Mouse (Mus musculus) heart, adult 2 months (tissue): ENCODE measurements at regions not wholly inside any gene's neighbourhood (a gene's known extent, or its start where the extent isn't known, plus 50 kb on each side); places are given as distances from the start of the nearest gene placed in this dataset.
"Not testable (repeated sequence)": the region's sequence is repeated elsewhere in the genome, so short reads cannot be mapped to it uniquely, and the experiment has no call there.

Experiments used
- DNase-seq, 2 experiments: peaks; one replicate each; pipeline ENCODE4 v3.0.0; 2021
- H3K27ac ChIP-seq: fragments of 200-600 bp; 2 replicates; pipeline ENCODE4 v1.8.1; 2022
- H3K27me3 ChIP-seq: fragments of 200-500 bp; 2 replicates; pipeline ENCODE4 v1.6.1; 2012; ENCODE audit warnings: mild to moderate bottlenecking, low read length, inconsistent platforms, mixed read lengths; ENCODE audit not compliant: control insufficient read depth, insufficient read depth
- H3K36me3 ChIP-seq: fragments of 200-500 bp; 2 replicates; pipeline ENCODE4 v1.6.1; 2012; ENCODE audit warnings: low read length, inconsistent platforms; ENCODE audit not compliant: control insufficient read depth, insufficient read depth
- H3K4me1 ChIP-seq: fragments of 200-500 bp; 2 replicates; pipeline ENCODE4 v1.6.1; 2011; ENCODE audit warnings: low read length; ENCODE audit not compliant: control insufficient read depth, insufficient read depth
- H3K4me3 ChIP-seq: fragments of 200-600 bp; 2 replicates; pipeline ENCODE4 v1.8.1; 2022
- H3K79me2 ChIP-seq: fragments of 200-500 bp; replicated peaks from 2 replicates; pipeline ENCODE4 v1.6.1; 2012; ENCODE audit warnings: mild to moderate bottlenecking, inconsistent platforms, low read length, moderate library complexity, mixed read lengths; ENCODE audit not compliant: control insufficient read depth, insufficient read depth
- H3K9ac ChIP-seq: fragments of 200-500 bp; 2 replicates; pipeline ENCODE4 v1.6.1; 2012; ENCODE audit warnings: low read depth, mild to moderate bottlenecking, control low read depth, inconsistent platforms, low read length, mixed read lengths
- CTCF ChIP-seq: fragments of 200-600 bp; IDR thresholded peaks from 2 replicates; pipeline ENCODE4 v1.8.1; 2022; ENCODE audit warnings: antibody characterized with exemption, mild to moderate bottlenecking, moderate library complexity
- EP300 ChIP-seq: fragments of 200-500 bp; IDR thresholded peaks from 2 replicates; pipeline ENCODE4 v1.6.1; 2011; ENCODE audit warnings: low read depth, low read length, control low read depth; ENCODE audit not compliant: insufficient read depth
- POLR2A ChIP-seq: fragments of 200-500 bp; IDR thresholded peaks from 2 replicates; pipeline ENCODE4 v1.6.1; 2011; ENCODE audit warnings: mild to moderate bottlenecking, low read depth, low read length, control low read depth; ENCODE audit not compliant: insufficient read depth
- WGBS: fragments of 180-500 bp; shearing (Covaris S2); methylation state at CpG from one replicate; pipeline ENCODE4 v1.1.7; 2018; 5-methylcytosine and 5-hydroxymethylcytosine counted together
- intact Hi-C: fragments of 180-260 bp; cut with DNase I; formaldehyde crosslinking; loops from one replicate; pipeline ENCODE4 v1.15.1; 2025

GRCm38 (mm10) chr10:117465058-117465660 is 85.3 kb upstream of the Cpsf6 start:
- H3K27ac ChIP-seq = no peak overlapping the region
- intact Hi-C loops = no loop called here
- TF ChIP-seq EP300 (no peak), POLR2A (no peak), CTCF (no peak)
- DNase-seq = no peak
- H3K79me2 ChIP-seq = no peaks in the 10 kb centered on the region
- H3K27me3 ChIP-seq = no peaks in the 10 kb centered on the region
- no peaks in the 10 kb centered on the region for H3K36me3 ChIP-seq
- H3K9ac ChIP-seq = no peak overlapping the region
- H3K4me1 ChIP-seq = no peaks in the 10 kb centered on the region
- 77% methylated on average over 12 of the region's 12 CpGs for WGBS
- no peak overlapping the region for H3K4me3 ChIP-seq

- H3K27ac ChIP-seq, H3K27me3 ChIP-seq, H3K4me1 ChIP-seq, H3K36me3 ChIP-seq, H3K79me2 ChIP-seq, intact Hi-C loops, H3K4me3 ChIP-seq, H3K9ac ChIP-seq, DNase-seq: not testable (repeated sequence)
Observed at GRCm38 (mm10) chr10:117464331-117464730, 84.5 kb upstream of the Cpsf6 start.

GRCm38 (mm10) chr10:117463636-117464035 is 83.8 kb upstream of the Cpsf6 start:
- intact Hi-C loops = no loop called here
- TF ChIP-seq CTCF = no peak
- TF ChIP-seq POLR2A = no peak
- H3K27me3 ChIP-seq = no peaks in the 10 kb centered on the region

GRCm38 (mm10) chr10:117462921-117463320 is 83.1 kb upstream of the Cpsf6 start:
- no peaks in the 10 kb centered on the region for H3K79me2 ChIP-seq
- no peak for TF ChIP-seq POLR2A
- TF ChIP-seq CTCF = no peak
- TF ChIP-seq EP300 = no peak
- no peaks in the 10 kb centered on the region for H3K4me1 ChIP-seq
- H3K27me3 ChIP-seq = no peaks in the 10 kb centered on the region
- no peaks in the 10 kb centered on the region for H3K36me3 ChIP-seq
- no peak overlapping the region for H3K9ac ChIP-seq
- intact Hi-C loops = no loop called here
- DNase-seq = no peak
- no peak overlapping the region for H3K4me3 ChIP-seq
- whole genome bisulfite sequencing = 96% methylated on average over 4 of the region's 4 CpGs
- H3K27ac ChIP-seq = no peak overlapping the region

More at GRCm38 (mm10) chr10:117463636-117464035, 83.8 kb upstream of the Cpsf6 start:
- no peaks in the 10 kb centered on the region for H3K36me3 ChIP-seq
- H3K27ac ChIP-seq = no peak overlapping the region
- no peak for DNase-seq
- H3K4me1 ChIP-seq = no peaks in the 10 kb centered on the region
- H3K79me2 ChIP-seq = no peaks in the 10 kb centered on the region
- no peak overlapping the region for H3K4me3 ChIP-seq
- WGBS = 94% methylated on average over 8 of the region's 8 CpGs
- H3K9ac ChIP-seq = no peak overlapping the region

GRCm38 (mm10) chr10:117461791-117462516 is 82.1 kb upstream of the Cpsf6 start:
- Histone ChIP-seq H3K9ac (no peak overlapping the region), H3K4me1 (no peaks in the 10 kb centered on the region), H3K36me3 (no peaks in the 10 kb centered on the region), H3K27me3 (no peaks in the 10 kb centered on the region), H3K27ac (no peak overlapping the region), H3K79me2 (no peaks in the 10 kb centered on the region), H3K4me3 (no peak overlapping the region)
- 50% methylated on average over 11 of the region's 11 CpGs for WGBS
- DNase-seq = no peak
- TF ChIP-seq CTCF (no peak), EP300 (no peak), POLR2A (no peak)
- intact Hi-C loops = no loop called here

- no peak overlapping the region for H3K27ac ChIP-seq
- WGBS = 85% methylated on average over 4 of the region's 4 CpGs
- H3K9ac ChIP-seq = no peak overlapping the region
- no peak for TF ChIP-seq EP300
- no peak for TF ChIP-seq CTCF
- TF ChIP-seq POLR2A = no peak
- H3K27me3 ChIP-seq = no peaks in the 10 kb centered on the region
- no peaks in the 10 kb centered on the region for H3K4me1 ChIP-seq
- DNase-seq = no peak
- H3K4me3 ChIP-seq = no peak overlapping the region
- H3K36me3 ChIP-seq = no peaks in the 10 kb centered on the region
- intact Hi-C loops = no loop called here
- no peaks in the 10 kb centered on the region for H3K79me2 ChIP-seq
Observed at GRCm38 (mm10) chr10:117461261-117461660, 81.4 kb upstream of the Cpsf6 start.
